Mouse (Mus musculus) brain, adult 2 months (tissue): ENCODE data around the gene Krtap26-1.

Source experiments
- DNase-seq: peaks from one replicate; pipeline ENCODE4 v3.0.0; 2011; ENCODE audit warnings: low read depth, low spot score

The Krtap26-1 gene

DNA sequence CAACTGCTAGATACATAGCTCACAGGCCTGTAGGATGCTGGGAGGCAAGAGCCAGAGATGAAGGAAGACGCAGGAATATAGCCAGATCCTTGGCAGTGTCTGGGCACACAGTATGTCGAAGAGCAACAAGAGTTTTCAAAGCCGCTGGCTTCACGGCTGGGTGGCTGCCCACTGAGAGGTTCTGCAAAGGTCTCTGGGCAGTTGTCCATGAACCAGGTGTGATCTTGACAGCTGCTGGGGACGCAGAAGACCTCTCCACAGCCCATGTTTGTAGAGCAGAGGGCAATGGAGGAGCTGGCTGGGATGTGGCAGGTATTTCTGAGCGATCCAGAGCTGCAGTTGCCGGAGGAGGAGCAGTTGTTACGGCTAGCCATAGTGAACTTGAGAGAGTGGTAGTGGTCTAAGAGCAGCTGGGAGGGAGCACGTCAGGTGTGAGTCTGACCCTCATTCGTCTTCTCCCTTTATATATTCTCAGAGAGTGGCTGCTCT lies at the start of gene Krtap26-1:
TSS of gene Krtap26-1 (minus strand) at position 439 of the 489 bp plus-strand sequence.
- DNase-seq, result no peak

DNA sequence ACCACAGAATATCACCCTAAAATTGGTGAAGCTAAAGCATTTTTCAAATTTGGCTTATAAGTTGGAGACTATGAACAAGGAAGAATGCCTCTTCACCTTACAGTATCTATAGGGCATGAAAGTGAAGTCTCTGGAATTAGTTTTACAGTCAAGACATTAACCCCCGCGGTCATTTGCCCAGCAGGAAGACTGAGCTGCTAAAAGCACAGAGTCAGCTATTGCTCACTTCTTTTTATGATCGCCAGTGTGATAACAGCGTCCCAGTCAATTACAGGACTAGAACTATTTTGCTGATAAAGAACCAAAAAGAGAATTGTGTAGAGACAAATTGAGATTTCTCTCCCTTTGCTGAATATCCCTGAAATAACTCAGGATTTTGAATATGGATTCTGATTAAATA lies 48.7 kb upstream of the Krtap26-1 start:
- no peak for DNase-seq

DNA sequence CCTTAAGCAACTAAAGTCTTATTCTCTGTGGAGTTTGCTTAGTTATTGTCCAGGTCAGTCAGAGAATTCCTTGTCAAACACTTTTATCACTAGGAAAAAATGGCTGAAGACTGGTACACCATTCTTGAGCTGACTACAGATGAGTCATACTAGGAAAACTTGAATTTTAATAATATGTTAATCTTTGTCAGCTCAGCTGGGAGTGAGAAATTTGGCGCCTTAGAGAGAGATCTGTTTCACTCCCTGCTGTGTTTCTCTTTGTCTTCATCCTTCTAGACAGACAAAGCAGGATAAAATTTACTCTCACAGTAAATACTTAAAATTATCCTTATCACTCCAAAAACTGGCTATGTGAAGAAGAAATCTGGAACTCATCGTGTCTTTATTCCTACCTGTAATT lies 33.7 kb upstream of the Krtap26-1 start:
- DNase-seq, result peak; percentile 45

DNA sequence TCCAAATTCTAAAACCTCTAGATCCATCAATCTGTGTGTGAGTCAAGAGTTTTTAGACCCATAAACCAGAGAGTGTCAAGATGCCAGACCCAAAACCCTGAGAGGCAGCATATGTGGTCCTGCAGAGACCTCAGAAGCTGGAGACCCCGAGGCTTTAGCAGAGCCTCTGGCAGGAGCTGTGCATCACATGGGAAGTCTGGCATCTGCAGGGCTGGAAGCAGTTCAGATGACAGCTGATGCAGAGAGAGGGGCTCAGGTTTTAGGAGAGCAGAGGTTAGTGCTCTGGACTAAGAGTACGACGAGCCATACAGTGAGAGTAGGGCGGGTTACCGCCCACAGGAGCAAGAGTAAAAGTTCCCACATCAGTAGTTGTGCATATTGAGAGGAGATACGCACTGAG lies 31.5 kb upstream of the Krtap26-1 start:
- DNase-seq, result no peak

DNA sequence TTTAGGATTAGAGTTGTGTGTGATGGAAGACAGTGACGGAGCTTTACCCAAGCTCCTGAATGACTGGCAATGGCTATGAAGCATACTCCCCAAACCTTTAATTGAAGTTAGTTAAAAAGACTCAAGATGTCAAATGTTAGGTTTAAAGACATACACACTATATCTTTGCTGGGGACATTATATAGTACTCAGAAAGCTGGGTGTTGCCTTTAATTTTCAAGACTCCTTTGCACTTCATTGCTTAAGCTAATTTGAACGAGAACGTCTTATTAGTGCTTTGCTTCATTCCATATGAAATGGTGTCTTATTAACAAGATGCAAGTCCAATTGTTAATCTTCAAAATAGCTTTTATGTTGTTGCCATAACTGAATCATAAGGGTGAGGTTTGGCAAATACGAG lies 24.0 kb upstream of the Krtap26-1 start, which contains the start of gene Krtap27-1:
TSS of gene Krtap27-1 (minus strand) at position 101 of the 400 bp plus-strand sequence.
- no peak for DNase-seq

DNA sequence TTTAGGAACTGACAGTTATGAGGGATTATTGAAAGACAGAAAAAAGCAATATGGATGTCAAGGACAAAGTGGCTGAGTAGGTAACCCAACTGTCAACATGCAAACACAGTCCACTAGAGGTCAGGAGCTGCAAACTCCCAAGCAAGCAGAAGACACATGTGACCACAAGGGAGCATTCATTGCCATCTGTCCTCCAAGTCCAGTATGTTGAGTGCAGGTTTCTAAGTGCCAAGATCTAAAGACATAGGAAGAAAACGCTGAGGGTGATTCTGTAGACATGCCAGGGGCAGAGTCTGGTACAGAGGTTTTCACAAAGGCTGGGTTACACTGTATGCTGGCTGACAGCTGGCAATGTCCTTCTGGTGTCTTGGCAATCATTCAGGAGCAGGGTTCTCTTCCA lies 9.8 kb upstream of the Krtap26-1 start:
- peak; percentile 26 for DNase-seq

DNA sequence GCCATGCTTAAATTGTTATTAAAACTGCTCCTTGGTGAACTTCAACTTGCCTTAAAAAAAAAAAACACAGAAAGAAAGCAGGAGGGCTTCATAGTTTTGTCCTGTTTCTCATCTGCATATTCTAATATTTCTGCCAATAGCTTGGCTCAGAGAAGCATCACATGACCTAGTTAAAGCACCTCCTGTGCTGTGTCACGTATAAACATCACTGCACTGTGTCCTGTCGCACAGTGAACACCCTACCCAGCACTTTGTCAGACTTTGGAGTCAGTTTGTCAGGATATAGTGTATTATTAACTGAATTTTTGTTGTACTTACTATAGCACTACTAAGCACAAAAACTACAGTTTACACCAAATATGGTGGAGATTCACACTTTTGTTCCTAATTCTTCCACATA lies 4.4 kb upstream of the Krtap26-1 start:
- DNase-seq, result no peak

DNA sequence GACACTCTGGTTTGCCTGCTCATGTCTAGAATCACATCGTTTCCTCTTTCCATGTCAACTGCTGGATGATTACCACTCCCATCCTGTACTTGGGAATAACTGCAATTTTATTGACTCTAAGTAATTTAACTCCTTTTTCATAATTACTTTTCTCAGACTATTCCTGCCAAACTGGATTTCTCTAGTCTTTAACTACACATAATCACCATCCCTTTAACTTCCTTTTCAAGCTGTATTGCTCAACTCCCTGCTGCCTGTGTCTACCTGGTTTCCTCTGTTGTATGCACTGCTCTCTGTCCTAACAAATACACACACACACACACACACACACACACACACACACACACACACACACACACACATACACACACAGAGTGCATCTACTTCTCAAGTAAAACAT lies 3.5 kb upstream of the Krtap26-1 start:
- no peak for DNase-seq

DNA sequence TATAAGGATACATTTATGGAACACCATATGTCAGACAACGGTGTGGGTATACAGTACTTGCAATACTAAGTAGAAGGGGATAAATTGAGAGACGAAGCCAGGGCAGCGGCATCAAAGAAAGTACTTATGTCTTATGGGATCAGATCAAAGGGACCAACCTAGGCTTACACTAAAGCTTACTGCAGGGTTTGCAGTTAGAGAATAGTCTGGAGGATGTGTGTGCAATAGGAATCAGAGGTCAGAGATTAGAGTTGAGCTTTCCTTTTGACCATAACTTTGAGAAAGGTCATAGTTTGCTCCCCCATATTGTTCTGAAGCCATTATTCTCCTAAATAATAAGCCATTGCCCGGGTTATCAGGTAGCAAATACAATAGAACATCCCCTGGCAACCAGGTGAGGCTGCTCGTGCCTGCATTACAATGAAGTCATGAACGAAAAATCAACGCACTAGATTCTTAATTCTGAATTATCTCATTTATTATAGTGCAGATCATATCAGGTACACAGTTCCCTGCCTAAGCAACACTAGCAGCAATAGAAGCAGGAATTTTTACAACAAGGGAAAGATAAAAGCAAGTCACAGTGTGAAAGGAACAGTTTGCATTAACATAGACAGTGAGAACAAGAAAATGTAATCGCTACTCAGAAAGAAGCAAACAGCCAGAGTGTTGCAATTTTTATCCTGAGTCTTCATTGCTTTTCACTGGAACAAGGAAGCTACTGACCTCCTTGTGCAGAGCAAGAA lies 1.1 kb downstream of the Krtap26-1 start:
- DNase-seq, result peak; percentile 2

DNA sequence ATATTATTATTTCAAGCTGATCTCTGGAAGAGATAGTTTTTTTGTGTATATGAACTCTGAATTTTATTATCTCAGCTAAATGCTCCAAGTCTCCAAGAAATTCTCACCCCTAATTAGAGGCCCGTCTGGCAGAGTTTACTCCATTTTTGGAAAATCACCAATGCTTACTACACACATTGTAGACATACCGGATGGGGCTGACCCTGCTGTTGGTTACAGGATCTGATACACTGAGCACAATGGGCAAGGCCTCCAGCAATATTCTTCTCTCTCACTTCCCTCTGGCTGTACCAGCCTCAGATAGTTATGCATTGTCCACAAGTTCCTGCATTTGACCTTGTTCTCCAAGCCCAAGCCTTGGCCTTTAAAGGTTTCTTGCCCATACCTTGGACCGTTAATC lies 7.5 kb downstream of the Krtap26-1 start:
- no peak for DNase-seq

DNA sequence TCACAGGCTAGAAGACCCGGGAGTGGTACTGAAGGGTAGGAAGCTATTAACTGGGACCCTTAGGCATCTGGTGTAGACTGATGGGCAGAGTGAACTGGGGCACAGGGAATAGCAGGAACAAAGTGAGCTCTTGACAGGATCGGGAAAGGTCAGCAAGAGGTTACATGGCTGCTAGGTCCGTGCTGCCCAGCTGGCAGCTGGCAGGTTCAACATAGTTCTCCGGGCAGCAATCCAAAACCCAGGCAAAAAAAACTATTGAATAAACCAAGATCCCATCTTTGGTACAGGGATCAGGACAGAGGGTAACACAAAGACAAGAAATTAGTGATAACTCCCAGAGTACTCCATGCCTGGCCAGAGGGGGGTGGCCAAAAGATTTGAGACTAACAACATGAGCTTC lies 12.5 kb downstream of the Krtap26-1 start:
- peak; percentile 15 for DNase-seq

DNA sequence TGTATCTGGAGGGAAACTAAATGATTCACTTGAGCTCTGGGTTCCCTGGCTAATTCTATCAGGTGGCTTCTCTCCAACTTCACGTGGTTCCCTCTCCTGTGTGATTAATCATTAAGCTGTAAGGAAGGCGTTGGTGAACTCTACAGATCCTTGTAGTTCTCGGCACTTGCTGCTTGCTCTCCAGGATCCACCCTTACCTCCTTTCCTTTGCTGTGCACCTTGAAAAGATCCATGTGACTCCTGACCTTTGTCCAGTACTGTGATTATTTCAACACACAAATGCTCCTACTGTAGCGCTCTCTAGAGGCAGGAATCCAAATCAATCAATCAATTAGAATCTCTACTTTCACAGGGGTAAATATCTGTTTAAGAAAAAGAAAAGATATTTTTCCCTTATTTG lies 16.1 kb downstream of the Krtap26-1 start:
- no peak for DNase-seq

DNA sequence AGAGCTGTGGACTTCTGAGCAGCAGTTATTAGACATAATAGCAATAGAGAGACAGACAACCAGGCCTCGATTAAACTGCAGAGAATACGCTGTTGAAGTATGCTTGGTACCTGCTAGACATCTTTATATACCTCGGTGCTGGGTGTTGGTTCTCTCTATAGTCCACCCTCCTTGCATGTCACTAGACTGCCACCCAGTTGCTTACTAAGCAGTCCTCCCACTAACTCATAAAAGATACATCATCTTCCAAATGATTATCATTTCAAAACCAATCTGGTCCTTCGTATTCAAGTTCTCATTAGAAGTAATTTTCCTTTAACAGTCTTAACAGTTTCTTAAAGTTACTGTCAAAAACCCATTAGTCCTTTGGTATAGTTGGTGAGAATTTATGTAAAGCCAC lies 20.0 kb downstream of the Krtap26-1 start, which contains the start of gene 2310079G19Rik:
TSS of gene 2310079G19Rik (minus strand) at position 101 of the 400 bp plus-strand sequence.
- no peak for DNase-seq

DNA sequence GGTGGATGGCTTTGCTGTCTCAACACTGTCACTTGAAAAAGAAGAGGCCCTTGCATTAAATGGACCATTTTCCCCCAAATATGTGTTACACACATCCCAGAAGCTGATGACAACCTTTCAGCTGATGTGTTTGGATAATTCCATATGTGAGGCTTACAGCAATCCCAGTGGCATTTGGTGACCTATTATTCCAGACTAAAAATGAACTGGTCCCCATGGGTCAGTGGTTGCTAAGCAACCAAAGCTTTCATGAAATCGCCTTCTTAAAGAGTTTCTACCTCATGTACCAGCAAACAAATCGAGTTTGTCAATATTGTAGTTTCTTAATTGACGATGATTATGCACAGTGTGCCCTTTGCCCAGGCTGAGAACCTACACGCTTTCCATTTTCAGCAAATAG lies 34.9 kb downstream of the Krtap26-1 start:
- peak; percentile 14 for DNase-seq

DNA sequence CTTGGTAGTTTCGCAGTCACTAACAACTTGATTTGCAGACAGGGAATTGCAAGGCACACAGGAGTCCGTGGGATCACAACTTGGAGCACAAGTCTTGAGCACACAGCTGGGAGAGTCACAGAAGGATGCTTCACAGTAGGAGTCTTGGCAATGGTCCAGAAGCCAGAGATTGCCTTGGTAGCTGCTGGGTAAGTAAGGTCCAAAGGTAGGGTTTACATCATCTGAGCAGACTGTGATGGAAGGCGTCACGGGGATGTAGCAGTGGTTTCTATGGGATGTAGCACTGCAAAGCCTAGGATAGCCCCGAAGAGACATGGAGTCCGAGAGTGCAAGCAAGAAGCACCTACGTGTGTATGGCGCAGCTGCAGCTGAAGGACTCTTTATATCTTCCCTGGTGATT lies 35.7 kb downstream of the Krtap26-1 start, which contains the start of gene Krtap24-1:
TSS of gene Krtap24-1 (minus strand) at position 358 of the 400 bp plus-strand sequence.
- peak; percentile 6 for DNase-seq

DNA sequence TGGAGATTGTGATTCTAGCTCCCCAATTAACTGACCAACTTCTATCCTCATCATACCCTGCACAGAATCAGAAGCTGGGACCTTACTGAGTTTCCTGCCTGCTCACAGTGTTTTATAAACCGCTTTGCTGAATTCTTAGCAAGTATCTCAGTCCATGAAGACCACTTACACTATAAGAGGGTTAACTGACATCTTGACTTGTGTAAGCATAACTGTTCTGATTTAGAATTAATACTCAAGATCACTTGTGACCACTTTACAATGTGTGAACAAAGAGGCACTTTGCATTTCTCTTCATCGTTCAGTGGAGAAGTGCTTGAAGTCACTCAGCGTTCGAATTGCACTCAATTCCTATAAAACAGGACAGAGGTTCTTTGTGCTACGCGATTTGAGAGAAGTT lies 43.0 kb downstream of the Krtap26-1 start:
- no peak for DNase-seq

DNA sequence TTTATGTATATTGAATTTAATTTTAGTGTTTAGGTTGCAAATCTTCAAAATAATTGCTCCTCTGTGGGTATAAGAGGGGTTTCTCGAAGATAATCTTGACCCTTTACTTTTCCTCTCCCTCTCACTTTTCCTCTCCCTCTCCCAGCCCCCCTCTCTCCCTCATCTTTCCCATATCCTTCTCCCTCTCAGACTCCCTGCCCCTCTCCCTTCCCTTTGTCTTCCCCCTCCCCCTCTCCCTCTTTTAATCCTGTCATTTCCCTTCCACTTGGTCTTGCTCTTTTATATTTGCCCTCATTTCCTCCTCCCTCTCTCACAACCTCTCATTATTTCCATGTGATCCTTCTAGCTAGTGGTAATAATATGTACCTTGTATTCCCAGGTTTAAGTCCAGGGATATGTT lies 45.1 kb downstream of the Krtap26-1 start:
- DNase-seq, result no peak

DNA sequence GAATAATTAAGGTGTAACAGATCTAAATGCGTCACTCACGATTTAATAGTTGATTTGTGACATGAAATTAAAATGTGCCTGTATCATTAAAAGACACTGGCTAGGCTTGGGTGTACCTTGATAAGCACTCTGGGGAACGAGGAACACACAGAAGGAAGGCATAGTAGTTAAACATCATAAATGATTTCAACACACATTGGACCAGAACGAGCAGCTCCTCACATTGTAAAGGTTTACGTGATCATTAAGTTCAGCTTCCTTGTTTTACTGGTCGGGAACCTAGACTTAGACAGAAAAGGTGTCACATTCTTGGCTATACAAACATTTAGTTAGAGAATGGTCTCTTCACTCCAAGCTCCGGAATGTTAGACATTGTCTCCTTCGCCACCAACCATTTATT lies 47.3 kb downstream of the Krtap26-1 start:
- DNase-seq, result no peak

DNA sequence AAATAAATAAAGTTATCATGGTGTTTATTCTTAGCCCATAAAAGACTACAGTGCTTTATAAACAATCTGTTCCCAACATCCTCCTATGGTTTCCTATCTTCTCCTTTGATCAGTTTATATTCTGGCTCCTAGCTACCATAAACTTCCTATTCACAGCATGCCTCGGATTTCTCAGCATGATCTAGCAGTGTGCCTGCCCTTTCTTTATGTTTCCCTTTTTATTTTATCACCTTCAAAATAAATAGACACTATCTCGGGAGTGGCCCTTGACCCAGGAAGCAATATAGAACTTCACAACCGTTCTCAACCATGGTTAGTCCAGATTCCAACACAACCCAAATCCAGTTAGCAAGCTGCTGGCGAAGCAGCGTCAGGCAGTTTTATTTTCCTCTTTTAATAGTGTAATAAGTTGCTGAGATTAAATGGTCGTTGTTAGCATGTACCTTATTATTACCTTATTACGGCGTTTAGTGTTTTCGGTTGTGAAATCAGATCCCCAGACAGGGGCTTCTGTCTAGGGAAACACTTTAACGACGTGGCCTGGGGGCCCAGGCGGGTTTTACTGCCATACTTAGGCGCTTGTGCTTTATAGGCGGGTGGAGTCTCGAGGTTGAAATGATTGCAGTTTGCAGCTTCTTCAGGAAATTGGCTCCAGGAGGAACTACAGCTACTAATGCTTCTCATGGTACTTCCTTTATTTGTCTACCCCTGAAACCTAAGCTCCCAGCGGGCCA lies 47.9 kb downstream of the Krtap26-1 start:
- no peak for DNase-seq
